Comparison of ENCODE assay signal across 9 mouse cellular contexts in genomic region chr14:55053708-55054190, GRCm38 (mm10). TPM values are rescaled to one million over a fixed set of nuclear protein-coding genes. Genes with fewer than 3 reads are reported as not detected.
A peak's percentile ranks its signal among the peaks of the same experiment; 100 is the strongest.
DNase-seq lines count a peak whose midpoint lies in the region; ATAC-seq and TF ChIP-seq lines count a peak whose summit lies in the region.
"Had no signal": no experiment of that assay in that cellular context is flagged by ENCODE, and none has a peak within 500 bp of the region (broad histone marks: within the 10 kb centered on the region; RNA-seq: fewer than 3 reads in every experiment).

No protein-coding gene starts in this region.

- H3K27ac ChIP-seq in layer of hippocampus, adult 2 months: peak overlapping the region; percentile 92
- H3K27ac ChIP-seq in neural tube, embryonic 15.5 days (replicated peaks): peak overlapping the region; percentile 95
- no peak overlapping the region for H3K27ac ChIP-seq in intestine, postnatal 0 days (ENCODE audit: low read depth, low read length)
- H3K27ac ChIP-seq: liver, embryonic 13.5 days had no signal

- no peaks in the 10 kb centered on the region for H3K9me3 ChIP-seq in neural tube, embryonic 15.5 days (replicated peaks)
- H3K9me3 ChIP-seq in intestine, postnatal 0 days (ENCODE audit: control insufficient read depth): no peaks in the 10 kb centered on the region
- H3K9me3 ChIP-seq: liver, embryonic 13.5 days had no signal

- peak overlapping the region; percentile 45 for H3K9ac ChIP-seq in neural tube, embryonic 15.5 days (replicated peaks)
- H3K9ac ChIP-seq in intestine, postnatal 0 days (ENCODE audit: low read depth, low read length): no peak overlapping the region
- H3K9ac ChIP-seq: liver, embryonic 13.5 days had no signal

- peak overlapping the region; percentile 55 for H3K4me2 ChIP-seq in neural tube, embryonic 15.5 days
- no peak overlapping the region for H3K4me2 ChIP-seq in intestine, postnatal 0 days (replicated peaks; ENCODE audit: low read depth)
- H3K4me2 ChIP-seq: liver, embryonic 13.5 days had no signal

- H3K27me3 ChIP-seq in neural tube, embryonic 15.5 days (replicated peaks): no peaks in the 10 kb centered on the region
- H3K27me3 ChIP-seq in intestine, postnatal 0 days (replicated peaks; ENCODE audit: control insufficient read depth, insufficient read depth, low read length): no peaks in the 10 kb centered on the region

- DNase-seq in heart, adult 11 months: peak; percentile 88
- no peak for DNase-seq in heart, postnatal 36 days
- DNase-seq in cerebellum, postnatal 4 days (ENCODE audit: low spot score in 2 of 2): peak; percentile 66 to 94
- DNase-seq in layer of hippocampus, adult 2 months (ENCODE audit: low spot score in 2 of 2): peak; percentile 86 to 88
- DNase-seq in urinary bladder, postnatal 25 days (ENCODE audit: low spot score): no peak
- DNase-seq in urinary bladder, postnatal 14 days (ENCODE audit: low spot score): no peak
- DNase-seq: liver, embryonic 13.5 days had no signal

- no peak for TF ChIP-seq CTCF in layer of hippocampus, adult 2 months (conservative IDR thresholded peaks at IDR 0.05)
- TF ChIP-seq CTCF in intestine, postnatal 0 days (IDR thresholded peaks at IDR 0.05; ENCODE audit: low read depth): no peak

- 46% methylated on average over 17 of the region's 17 CpGs for WGBS in neural tube, embryonic 15.5 days
- 83% methylated on average over 17 of the region's 17 CpGs for WGBS in intestine, postnatal 0 days

- peak overlapping the region; percentile 47 for H3K4me3 ChIP-seq in layer of hippocampus, adult 2 months
- peak overlapping the region; percentile 40 for H3K4me3 ChIP-seq in neural tube, embryonic 15.5 days (replicated peaks)
- no peak overlapping the region for H3K4me3 ChIP-seq in intestine, postnatal 0 days (ENCODE audit: low read depth, low read length)
- H3K4me3 ChIP-seq: liver, embryonic 13.5 days had no signal

- intact Hi-C loops in heart, postnatal 36 days (cut with DNase I): no loop called here

- peak; percentile 86 for ATAC-seq in neural tube, embryonic 15.5 days (ENCODE audit: low FRiP score)
- no peak for ATAC-seq in intestine, postnatal 0 days

- H3K4me1 ChIP-seq in neural tube, embryonic 15.5 days: peaks cover 61% of the 10 kb centered on the region
- no peaks in the 10 kb centered on the region for H3K4me1 ChIP-seq in intestine, postnatal 0 days (replicated peaks; ENCODE audit: control insufficient read depth, insufficient read depth, low read length)

- H3K36me3 ChIP-seq in neural tube, embryonic 15.5 days: no peaks in the 10 kb centered on the region
- no peaks in the 10 kb centered on the region for H3K36me3 ChIP-seq in intestine, postnatal 0 days (ENCODE audit: control insufficient read depth, insufficient read depth)
- H3K36me3 ChIP-seq: liver, embryonic 13.5 days had no signal

RNA-seq across cellular contexts. Expression of gene Zfhx2, which starts 38.4 kb away (rescaled TPM):
- total RNA-seq in heart, postnatal 36 days (2021): 1 to 10 TPM; 3.4 to 3.9 TPM
- 10 to 100 TPM; 55.5 to 67.3 TPM for total RNA-seq in layer of hippocampus, adult 2 months (2021)
- 20.3 and 24.5 TPM in 2 replicates for polyA plus RNA-seq in neural tube, embryonic 15.5 days (2015; fragmentation: Nextera tagmentation; extraction: Ambion mirVana)
- 0.87 and 1.1 TPM in 2 replicates for polyA plus RNA-seq in intestine, postnatal 0 days (2015; fragmentation: Nextera tagmentation; extraction: Ambion mirVana)

RNA-seq across cellular contexts. Expression of gene Ngdn, which starts 38.5 kb away (rescaled TPM):
- total RNA-seq in heart, postnatal 36 days (2021): 10 to 100 TPM; 25.6 to 29.3 TPM
- total RNA-seq in layer of hippocampus, adult 2 months (2021): 10 to 100 TPM; 30.3 to 34.9 TPM
- polyA plus RNA-seq in neural tube, embryonic 15.5 days (2015; fragmentation: Nextera tagmentation; extraction: Ambion mirVana): 47.6 and 60.4 TPM in 2 replicates
- 69.4 and 77.9 TPM in 2 replicates for polyA plus RNA-seq in intestine, postnatal 0 days (2015; fragmentation: Nextera tagmentation; extraction: Ambion mirVana)

RNA-seq across cellular contexts. Expression of gene Thtpa, which starts 40.8 kb away (rescaled TPM):
- total RNA-seq in heart, postnatal 36 days (2021): 10 to 100 TPM; 12.6 to 13.0 TPM
- total RNA-seq in layer of hippocampus, adult 2 months (2021): 10 to 100 TPM; 19.3 to 23.7 TPM
- polyA plus RNA-seq in neural tube, embryonic 15.5 days (2015; fragmentation: Nextera tagmentation; extraction: Ambion mirVana): 27.9 and 31.6 TPM in 2 replicates
- 7.5 and 8.8 TPM in 2 replicates for polyA plus RNA-seq in intestine, postnatal 0 days (2015; fragmentation: Nextera tagmentation; extraction: Ambion mirVana)

RNA-seq across cellular contexts. Expression of gene Ap1g2, which starts 52.6 kb away (rescaled TPM):
- 1 to 10 TPM; 3.9 to 6.2 TPM for total RNA-seq in heart, postnatal 36 days (2021)
- total RNA-seq in layer of hippocampus, adult 2 months (2021): 10 to 100 TPM; 15.4 to 19.3 TPM
- 6.2 and 12.4 TPM in 2 replicates for polyA plus RNA-seq in neural tube, embryonic 15.5 days (2015; fragmentation: Nextera tagmentation; extraction: Ambion mirVana)
- polyA plus RNA-seq in intestine, postnatal 0 days (2015; fragmentation: Nextera tagmentation; extraction: Ambion mirVana): 75.3 and 81.5 TPM in 2 replicates

RNA-seq across cellular contexts. Expression of gene Myh7, which starts 59.3 kb away (rescaled TPM):
- 1,000 to 10,000 TPM; 2,242 to 2,437 TPM for total RNA-seq in heart, postnatal 36 days (2021)
- 1 to 10 TPM; 8.3 TPM for total RNA-seq in layer of hippocampus, adult 2 months (2021)
- polyA plus RNA-seq in neural tube, embryonic 15.5 days (2015; fragmentation: Nextera tagmentation; extraction: Ambion mirVana): 7.4 and 9.6 TPM in 2 replicates
- 3.9 and 5.6 TPM in 2 replicates for polyA plus RNA-seq in intestine, postnatal 0 days (2015; fragmentation: Nextera tagmentation; extraction: Ambion mirVana)

Comparison
In these comparisons a context has a peak if more than half of its experiments do, and no peak if none do; other contexts are left out.
1. DNase-seq: peak in heart, adult 11 months (single experiment), cerebellum, postnatal 4 days (2 of 2) and layer of hippocampus, adult 2 months (2 of 2); none in heart, postnatal 36 days (0 of 2), urinary bladder, postnatal 25 days (single experiment) and urinary bladder, postnatal 14 days (single experiment).
2. RNA of gene Zfhx2, which starts 38.4 kb away (total RNA-seq): 55.5 to 67.3 TPM in layer of hippocampus, adult 2 months; 3.4 to 3.9 TPM in heart, postnatal 36 days; every median in the first group is over 10 times any median in the second.